Mouse (Mus musculus) retina, adult 2 months (tissue): ENCODE results near the gene Nox1.
A peak's percentile ranks its signal among the peaks of the same experiment; 100 is the strongest.
"Not testable (repeated sequence)": the region's sequence is repeated elsewhere in the genome, so short reads cannot be mapped to it uniquely, and the experiment has no call there.

Source experiments
- DNase-seq: peaks from one replicate; pipeline ENCODE4 v3.0.0-alpha.2; 2012; ENCODE audit warnings: low read depth, low spot score

Nox1 gene

DNA sequence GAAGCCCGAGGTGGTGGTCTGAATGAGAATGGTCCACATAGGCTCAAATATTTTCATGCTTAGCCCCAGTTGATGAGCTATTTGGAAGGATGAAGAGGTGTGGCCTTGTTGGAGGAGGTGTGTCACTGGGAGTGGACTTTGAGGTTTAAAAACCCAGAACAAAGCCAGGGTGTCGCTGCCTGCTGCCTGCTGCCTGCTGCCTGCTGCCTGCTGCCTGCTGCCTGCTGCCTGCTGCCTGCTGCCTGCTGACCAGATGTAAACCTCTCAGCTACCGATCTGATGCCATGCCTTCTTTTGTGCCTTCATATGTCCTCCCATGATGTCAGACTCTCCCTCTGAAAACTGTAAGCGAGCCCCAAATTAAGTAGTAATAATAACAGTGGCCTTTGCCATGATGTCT is at the start of gene Nox1:
Gene Nox1 (minus strand): TSS at position 101 of the 400 bp plus-strand sequence.
- DNase-seq = no peak

DNA sequence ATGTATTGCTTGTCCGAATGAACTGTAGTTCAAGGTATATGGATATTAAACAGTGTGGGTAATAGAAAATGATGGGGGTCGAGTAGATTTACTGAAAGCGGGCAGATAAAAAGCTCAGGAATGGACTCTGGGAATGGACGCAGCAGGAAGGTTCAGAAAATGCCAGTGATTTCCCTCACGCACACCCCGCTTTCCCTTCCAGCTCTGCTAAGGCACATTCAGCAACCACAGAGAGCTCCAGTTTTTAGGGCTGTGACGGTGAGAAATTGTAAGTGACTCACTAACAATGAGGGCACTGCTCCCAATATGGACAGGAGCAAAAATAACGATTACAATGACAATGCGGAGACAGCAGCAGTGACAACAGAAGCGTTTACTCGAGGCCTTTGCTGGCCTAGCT is 40.4 kb upstream of the Nox1 start:
- DNase-seq = no peak

DNA sequence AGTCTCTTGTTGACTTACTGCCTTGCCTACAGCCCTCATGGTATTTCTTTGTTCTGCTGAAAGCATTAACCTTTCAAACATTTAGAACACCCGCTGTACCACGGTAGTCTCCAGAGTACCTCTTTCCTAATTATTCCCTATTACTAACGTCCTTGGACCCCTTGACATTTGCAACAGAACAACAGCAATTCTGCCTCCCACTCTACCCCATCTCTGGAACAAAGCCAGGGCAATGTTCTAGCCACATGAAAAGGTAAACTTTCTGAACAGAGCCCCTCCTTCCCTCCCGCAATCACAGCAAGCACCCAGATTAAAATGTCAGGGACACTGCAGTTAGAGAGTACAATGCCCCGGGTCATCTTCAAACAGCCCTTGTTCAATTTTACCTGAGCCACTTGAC is 39.4 kb upstream of the Nox1 start:
- DNase-seq = no peak

DNA sequence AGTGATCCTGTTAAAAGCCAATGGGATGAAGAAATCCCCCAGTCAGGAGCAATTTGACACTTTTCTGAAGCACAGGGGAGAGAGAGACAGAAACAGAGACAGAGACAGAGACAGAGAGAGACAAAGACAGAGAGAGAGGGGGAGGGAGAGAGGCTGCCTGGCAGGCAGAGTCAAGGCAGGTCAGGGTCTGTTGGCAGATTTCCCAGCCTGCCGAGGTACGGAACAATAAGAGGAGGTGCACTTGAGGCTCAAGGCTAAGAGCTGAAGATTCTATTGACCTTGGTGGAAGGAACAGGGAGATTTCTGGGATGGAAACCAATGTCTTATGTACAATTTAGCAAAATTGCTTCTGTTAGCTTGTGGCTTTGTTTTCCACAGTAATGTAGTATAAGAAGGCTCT is 26.4 kb upstream of the Nox1 start:
- no peak for DNase-seq

DNA sequence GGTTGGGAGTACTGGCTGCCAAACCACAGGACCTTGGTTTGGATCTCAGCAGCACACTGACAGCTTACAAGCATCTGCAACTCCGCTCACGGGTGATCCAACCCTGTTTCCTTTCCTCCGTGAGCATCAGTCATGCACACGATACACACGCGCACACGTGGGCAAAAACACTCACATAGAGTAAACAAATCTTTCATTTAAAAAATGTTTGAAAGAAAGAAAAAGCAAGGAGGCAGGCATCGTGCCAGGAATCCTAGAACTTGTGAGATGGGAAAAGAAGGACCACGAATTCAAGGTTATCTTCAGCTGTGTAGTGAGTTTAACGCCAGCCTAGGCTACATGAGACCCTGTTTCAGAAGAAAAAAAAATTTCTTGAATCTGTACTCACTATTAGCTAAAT is 24.2 kb upstream of the Nox1 start:
- DNase-seq = no peak

DNA sequence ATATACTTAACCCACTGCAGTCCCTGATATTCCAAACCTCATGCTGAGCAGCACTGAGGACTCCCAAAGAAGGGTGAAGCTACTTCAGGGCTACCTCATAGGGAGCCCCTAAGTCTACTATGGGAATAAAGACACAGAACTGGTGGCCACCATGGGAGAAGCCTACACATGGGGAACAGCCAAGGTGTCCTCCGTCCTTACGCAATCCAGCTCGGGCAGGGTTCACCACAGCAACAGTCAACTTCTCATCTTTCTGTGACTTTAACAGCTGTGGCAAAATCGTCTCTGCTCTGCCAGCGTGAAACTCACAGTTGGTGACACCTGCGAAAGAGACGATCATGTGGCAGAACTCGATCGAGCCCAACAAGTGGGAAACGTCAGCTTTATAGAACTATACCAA is 16.5 kb upstream of the Nox1 start:
- DNase-seq = no peak

DNA sequence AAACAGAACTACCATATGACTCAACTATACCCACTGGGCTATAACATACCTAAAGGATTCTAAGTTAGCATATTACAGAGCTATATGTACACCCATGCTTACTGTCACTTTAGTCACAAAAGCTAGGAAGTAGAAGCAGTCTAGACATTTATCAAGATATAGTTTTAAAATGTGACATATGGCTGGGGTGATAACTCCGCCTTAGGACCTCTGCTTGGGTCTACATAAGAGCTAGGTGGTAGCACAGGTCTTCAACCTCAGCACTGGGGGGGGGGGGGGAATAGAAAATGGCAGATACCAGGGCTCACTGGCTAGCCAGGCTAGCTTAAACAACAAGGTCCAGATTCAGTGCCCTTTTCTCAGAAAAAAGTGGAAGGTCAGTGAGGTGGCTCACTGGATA is 11.3 kb upstream of the Nox1 start:
- no peak for DNase-seq

DNA sequence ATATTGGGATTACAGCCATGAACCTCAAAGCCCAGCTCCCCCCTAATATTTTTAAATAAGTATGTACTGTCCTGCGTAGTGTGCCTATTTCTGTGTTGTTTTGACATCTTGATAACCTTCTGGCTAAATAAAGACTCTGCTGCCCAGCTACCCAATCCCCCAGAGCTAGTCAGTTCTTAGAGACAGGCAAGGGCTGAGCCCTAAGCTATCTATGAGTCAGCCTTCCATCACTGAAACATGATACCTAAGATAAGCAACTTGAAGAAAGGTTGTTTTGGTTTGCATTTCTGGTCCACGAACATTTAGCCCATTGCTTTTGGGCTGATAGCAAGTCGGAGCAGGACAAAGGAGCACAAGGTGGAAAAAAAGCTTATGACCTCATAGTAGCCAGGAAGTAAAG is 1.1 kb downstream of the Nox1 start:
- DNase-seq = no peak

DNA sequence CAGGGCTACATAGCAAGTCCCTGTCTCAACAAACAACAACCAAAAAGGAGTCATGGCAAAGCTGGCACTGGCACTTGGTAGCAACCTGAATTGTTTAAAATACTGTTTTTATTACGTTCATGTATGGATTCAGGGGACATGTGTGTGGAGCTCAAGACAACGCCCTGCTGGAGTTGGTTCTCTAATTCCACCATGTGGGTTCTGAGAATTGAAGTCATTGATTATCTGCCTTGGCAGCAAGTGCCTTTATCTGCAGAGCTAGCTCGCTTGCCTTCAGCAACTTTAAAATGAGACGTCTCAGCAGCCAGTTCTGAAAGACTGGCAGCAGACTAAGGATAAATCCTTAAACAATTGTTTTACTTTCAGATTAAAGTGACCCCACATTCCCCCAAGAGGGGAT is 3.6 kb downstream of the Nox1 start:
- DNase-seq = no peak

DNA sequence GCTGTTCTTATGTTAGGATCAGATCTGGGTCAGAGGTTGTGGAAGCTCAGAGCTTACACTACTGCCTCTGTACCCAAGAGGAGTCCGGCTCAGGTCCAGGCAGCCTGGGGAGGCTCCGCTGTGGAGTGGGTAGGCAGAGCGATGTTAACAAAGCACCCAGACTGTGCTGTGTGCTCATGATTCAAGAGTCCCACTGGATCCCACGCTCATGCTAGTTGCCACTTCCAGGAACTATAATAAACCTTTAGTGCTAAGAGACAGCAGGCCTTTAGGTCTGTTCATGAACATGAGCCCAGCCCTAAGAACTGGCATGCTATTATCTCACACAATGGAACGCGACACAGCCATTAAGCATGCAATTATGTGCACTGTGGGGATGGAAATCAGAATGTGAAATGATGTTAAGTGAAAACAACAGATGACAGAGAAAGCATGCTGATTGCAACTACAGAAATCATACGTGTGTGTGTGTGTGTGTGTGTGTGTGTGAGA is 10.6 kb downstream of the Nox1 start:
- DNase-seq = no peak

DNA sequence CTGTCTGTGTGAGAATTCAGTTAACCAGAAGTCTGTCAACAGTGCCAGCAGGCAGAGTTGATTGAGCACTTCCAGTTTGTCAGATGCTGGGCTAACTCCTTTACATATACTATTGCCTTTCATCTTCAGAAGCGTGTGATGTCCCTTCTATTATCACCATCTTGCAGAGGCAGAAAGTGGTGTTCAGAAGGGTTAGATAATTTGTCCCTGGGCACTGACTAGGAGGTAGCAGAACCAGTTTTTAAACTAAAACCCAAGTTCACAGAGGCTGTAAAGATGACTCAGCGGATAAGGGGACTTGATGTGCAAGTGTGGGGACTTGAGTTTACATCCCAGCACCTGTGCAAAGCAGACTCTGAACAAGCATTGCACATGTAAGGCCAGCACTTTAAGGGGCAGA is 13.3 kb downstream of the Nox1 start:
- DNase-seq = no peak

DNA sequence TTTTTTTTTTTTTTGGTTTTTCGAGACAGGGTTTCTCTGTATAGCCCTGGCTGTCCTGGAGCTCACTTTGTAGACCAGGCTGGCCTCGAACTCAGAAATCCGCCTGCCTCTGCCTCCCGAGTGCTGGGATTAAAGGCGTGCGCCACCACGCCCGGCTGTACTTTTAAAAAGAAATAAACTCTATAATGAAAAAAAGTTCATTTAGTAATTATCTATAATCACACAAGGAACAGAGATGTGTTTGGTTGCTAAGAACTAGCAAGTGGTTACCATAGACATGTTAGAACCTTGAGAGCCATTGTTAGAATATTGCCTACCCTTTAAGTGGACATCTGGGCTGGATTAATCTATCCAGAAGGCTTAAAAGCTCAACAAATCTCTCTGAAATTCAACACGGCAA is 34.6 kb downstream of the Nox1 start, which contains the start of gene Arl13a:
Gene Arl13a (plus strand): TSS at position 301 of the 400 bp plus-strand sequence.
- DNase-seq = not testable (repeated sequence)

DNA sequence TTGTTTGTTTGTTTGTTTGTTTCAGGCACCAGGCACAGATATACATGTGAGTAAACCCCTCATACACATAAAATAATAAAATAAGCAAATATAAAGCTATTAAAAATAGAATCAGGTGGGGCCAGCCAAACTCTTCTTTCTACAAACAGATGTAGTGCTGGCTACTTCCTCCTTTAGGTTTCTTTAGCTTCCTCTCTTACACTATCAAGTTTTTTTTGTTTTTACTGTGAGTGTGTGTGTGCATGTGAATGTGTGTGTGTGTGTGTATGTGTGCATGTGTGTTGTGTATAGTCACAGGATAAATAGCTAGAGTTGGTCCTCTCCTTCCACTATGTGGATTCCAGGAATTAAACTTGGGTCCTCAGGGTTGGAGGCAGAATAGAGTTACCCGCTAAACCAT is 47.1 kb downstream of the Nox1 start:
- DNase-seq = no peak

DNA sequence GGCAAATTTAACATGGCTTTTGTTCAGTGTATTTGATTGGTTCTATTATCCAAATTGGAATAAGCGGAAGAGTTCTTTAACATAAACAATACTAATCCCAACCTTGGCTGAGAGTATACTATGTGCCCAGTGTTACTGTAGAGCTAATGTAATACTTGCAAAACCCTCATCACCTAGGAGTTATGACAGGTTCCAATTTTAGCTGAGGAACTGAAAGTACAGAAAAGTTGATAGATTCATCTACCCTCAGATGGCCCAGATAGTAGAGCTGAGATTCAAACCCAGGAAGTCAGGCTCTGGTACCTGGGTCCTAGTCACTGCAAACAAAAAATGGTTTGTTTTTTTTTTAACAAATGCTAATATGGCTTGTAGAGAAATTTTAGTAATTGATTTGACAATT is 51.2 kb downstream of the Nox1 start:
- no peak for DNase-seq

DNA sequence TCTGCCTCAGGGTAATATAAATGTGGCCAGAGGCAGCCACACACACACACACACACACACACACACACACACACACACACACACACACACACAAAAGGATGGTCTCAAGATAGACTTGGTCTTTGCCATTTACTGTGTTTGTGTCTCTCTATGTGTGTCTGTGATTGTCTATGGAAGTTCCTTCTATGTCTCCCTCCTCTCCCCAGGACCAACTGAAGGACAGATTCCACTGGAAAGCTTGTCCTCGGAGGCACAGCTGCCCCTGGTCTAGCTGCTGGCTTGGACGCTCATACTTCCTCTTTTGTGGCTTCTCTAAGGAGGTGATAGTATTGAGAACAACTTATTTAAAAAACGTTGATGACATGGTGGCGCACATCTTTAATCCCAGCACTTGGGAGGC is 58.3 kb downstream of the Nox1 start:
- no peak for DNase-seq

DNA sequence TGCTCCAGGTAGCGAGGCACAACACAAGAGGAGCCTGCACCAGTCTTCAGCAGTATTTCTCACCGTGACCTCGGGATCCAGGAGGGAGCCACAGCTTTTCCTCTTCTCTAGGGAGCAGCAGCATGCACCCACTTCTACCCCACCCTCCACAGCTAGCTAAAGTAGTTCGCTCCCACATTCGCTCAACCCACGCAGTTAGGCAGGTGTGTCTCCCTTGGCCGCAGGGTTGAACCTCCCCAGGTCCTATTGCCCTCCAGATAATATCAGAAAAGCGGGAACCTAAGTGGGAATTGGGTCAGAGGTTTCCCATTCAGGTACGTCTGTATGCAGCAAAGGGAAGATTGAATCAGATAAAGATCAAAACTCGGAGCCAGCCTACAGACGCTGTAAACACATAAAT is 58.9 kb downstream of the Nox1 start:
- no peak for DNase-seq

DNA sequence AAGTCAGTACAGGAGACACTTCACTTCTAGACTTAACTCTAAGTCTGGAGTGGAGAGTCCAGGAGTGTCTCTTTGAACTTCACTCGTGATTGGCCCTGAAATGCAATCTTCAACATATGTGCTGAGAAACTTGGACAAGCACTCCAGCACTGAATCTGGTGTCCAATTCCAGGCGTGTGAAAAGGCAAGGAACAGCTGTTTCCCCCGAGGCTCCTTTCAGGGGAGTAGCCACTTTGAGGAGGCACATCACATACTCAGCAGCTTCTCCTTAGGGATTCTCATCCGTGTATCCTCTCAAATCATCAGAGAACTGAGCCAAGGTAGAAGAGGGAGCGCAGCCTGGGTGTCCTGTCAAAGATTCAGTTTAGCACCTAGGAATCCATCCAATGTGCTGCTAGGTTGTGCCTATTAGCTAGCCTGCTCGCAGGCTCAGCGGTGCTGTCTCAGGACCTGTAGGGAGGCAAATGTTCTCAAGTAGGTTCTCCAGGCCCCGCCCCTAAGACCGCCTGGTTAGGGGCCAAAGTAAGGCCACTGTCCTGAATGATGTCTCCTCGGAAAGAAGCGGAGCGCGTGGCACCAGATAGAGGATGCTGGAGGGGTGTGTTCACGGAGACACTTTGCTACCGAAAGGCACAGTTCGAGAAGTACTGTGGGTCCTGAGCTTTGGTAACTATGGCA is 59.6 kb downstream of the Nox1 start, which contains the start of gene Xkrx:
Gene Xkrx (minus strand): TSS at position 34 of the 678 bp plus-strand sequence.
- DNase-seq = no peak

DNA sequence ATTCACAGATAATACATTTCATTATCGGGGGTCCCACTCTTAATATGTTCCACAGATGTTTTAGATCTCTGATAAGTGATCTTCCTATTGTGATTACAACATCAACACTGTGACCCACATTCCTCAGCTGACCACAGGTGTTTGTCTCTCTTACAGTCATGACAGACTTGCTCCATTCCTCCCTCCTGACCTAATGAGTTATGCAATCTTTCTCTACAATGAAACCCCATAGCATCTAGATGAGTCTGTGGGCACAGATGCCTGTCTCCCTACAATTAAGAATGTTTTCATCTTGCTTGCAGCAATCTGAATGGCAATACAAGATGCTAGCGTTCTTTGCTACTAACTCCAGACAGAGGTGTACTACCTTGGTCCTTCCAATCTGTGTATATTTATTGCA is 61.3 kb downstream of the Nox1 start:
- no peak for DNase-seq

DNA sequence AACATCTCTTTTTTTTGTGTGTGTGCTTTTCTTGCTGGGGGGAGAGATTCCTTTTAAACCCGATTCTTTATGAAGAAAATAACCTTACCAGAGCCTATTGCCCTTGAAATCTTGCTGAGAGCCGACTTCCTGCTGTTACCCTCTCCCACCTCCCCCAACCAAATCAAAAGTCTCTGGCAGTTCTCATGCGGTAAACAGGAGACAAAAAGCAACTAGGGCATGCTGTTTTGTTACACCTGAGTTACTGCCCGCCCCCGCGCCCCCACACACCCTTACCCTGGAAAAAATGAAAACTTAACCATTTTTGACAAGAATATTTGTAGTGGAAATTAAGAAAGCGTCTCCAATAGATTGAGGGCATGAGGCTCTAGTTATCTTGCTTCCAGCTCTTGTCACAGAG is 63.6 kb downstream of the Nox1 start:
- DNase-seq = no peak

DNA sequence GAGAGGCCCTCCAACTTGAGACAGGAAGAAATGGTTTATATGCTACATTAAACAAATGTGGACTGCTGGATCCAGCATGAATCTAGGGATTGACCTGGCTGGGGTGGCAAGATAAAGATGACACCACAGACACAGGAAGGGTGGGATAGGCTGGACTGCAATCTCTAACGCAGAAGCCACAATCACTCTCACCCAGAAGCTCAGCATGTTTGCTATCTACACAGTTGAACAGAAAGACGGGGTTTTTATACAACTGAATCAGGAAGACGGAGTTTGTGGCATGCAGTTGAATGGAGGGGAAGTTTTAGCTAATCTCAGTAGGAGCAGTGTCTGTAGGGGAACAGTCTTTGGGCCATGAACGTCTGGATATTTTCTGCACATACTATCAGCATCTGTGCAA is 79.8 kb downstream of the Nox1 start:
- DNase-seq = no peak

DNA sequence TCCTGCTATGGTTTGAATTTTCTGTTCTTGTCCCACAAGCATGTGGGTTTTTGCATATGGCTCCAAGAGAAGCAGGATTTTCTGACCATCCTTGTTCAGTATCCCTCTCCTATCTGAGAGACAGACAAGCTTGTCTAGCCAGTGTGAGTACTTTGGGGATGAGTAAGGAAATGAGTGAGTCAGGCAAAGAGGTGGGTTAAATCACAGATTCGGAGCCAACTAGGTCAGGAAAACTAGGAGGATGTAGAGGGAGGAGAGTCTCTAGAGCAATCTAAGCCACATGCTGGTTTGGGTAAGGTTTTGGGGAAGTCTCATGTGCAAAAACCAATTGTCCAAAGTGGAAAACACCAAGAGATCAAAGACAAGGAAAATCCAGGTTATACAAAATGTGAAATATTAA is 80.2 kb downstream of the Nox1 start:
- DNase-seq = no peak

DNA sequence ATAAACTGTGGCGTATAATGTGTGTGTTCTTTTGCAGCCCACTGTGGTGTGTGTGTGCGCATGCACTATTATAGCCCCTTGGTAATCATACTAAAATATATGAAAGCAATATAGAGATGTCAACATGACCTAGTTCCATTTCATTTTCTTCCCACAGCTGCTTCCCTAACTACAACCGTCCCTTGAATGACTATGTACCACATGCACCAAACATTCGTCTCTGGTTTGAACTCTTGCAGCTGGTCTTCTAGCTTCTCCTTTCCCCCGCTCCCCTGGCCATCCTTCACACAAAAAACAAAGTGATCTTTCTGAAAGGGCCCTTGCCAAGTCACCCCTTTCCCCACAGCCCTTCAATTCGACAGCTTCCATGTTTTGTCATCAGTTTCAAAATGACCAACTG is 81.7 kb downstream of the Nox1 start:
- no peak for DNase-seq

DNA sequence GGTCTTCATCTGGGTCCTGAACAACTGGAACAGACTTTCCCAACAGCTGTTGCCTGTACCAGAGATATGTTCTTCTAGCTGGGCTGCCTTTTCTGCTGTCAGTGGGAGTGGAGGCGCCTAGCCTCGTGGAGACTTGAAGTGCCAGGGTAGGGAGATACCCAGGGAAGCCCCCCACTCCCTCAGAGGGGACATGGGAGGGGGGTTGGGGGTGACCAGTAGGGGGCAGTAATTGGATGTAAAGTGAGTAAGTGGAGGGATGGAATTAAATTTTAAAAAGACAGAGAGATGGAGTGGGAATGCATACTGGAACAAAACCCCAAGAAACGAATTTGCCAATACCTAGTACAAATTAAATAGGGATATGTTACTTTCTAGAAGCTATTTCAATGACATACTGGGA is 87.9 kb downstream of the Nox1 start:
- DNase-seq = no peak

DNA sequence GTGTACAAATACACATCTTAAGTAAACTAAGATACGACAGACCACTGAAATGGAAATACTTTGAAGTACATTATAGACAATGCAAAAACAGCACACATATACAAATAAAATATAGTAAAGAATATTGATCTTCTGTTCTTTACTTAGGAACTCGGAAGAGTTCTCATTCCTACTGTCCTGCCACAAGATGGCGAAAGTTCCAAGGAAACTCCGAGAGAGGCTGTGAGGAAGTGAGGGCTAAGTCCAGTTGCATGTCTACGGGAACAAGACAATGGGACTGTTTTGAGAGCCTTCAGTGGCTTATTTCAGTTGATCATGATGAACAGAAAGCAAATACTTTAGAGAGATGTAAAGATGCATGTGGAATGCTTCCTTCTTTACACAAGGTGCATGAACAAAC is 89.5 kb downstream of the Nox1 start:
- peak; percentile 22 for DNase-seq
